ENCODE assay signal across 8 mouse cellular contexts in genomic region chr7:79495988-79496815, GRCm38 (mm10). TPM values are rescaled to one million over a fixed set of nuclear protein-coding genes. Genes with fewer than 3 reads are reported as not detected.
DNase-seq lines count a peak whose midpoint lies in the region; ATAC-seq lines count a peak whose summit lies in the region.

No protein-coding gene starts in this region.

- peak overlapping the region; percentile 62 for H3K4me2 ChIP-seq in heart, embryonic 16.5 days (ENCODE audit: low read depth, low read length)
- peak overlapping the region; percentile 87 for H3K4me2 ChIP-seq in neural tube, embryonic 15.5 days

- H3K4me3 ChIP-seq in brown adipose tissue, adult 24 weeks (ENCODE audit: insufficient read depth, low read depth, low read length): peak overlapping the region; percentile 38
- peak overlapping the region; percentile 29 for H3K4me3 ChIP-seq in heart, embryonic 16.5 days (ENCODE audit: low read length)
- peak overlapping the region; percentile 37 for H3K4me3 ChIP-seq in neural tube, embryonic 15.5 days (replicated peaks)

- no peaks in the 10 kb centered on the region for H3K36me3 ChIP-seq in heart, embryonic 16.5 days (ENCODE audit: control insufficient read depth, insufficient read depth)
- H3K36me3 ChIP-seq in neural tube, embryonic 15.5 days: no peaks in the 10 kb centered on the region

- WGBS in heart, embryonic 16.5 days: 3% methylated on average over 38 of the region's 38 CpGs
- WGBS in neural tube, embryonic 15.5 days: under 1% methylated on average over 38 of the region's 38 CpGs

- no peak overlapping the region for H3K9ac ChIP-seq in heart, embryonic 16.5 days (ENCODE audit: low read length)
- H3K9ac ChIP-seq in neural tube, embryonic 15.5 days (replicated peaks): peak overlapping the region; percentile 40; the same call in 1 of the 2 replicates

- H3K27me3 ChIP-seq in heart, embryonic 16.5 days (ENCODE audit: control insufficient read depth, insufficient read depth, low read length): peaks cover 76% of the 10 kb centered on the region
- peaks cover 8% of the 10 kb centered on the region; the same call in 1 of the 2 replicates for H3K27me3 ChIP-seq in neural tube, embryonic 15.5 days (replicated peaks)

- H3K4me1 ChIP-seq in brown adipose tissue, adult 24 weeks (ENCODE audit: control insufficient read depth, insufficient read depth, insufficient read length, low read length): no peaks in the 10 kb centered on the region; the same call in 1 of the 2 replicates
- peaks cover 2% of the 10 kb centered on the region; the same call in 1 of the 2 replicates for H3K4me1 ChIP-seq in heart, embryonic 16.5 days (ENCODE audit: control insufficient read depth, insufficient read depth, low read length)
- peaks cover 42% of the 10 kb centered on the region for H3K4me1 ChIP-seq in neural tube, embryonic 15.5 days

- no peaks in the 10 kb centered on the region for H3K9me3 ChIP-seq in heart, embryonic 16.5 days (replicated peaks; ENCODE audit: control insufficient read depth, low read length)
- no peaks in the 10 kb centered on the region for H3K9me3 ChIP-seq in neural tube, embryonic 15.5 days (replicated peaks)

- peak; percentile 23 for DNase-seq in fibroblast of lung, adult 2 months (ENCODE audit: low read depth)
- DNase-seq in kidney, postnatal 25 days: peak; percentile 85 to 86
- DNase-seq in lung, adult 18-20 months: peak; percentile 79 to 84
- peak; percentile 85 for DNase-seq in testis, postnatal 14 days (ENCODE audit: low spot score)

- H3K27ac ChIP-seq in brown adipose tissue, adult 24 weeks (replicated peaks; ENCODE audit: low read depth, low read length): no peak overlapping the region
- H3K27ac ChIP-seq in heart, embryonic 16.5 days (ENCODE audit: low read length): no peak overlapping the region
- peak overlapping the region; percentile 81 for H3K27ac ChIP-seq in neural tube, embryonic 15.5 days (replicated peaks)

- ATAC-seq in CD4-positive, CD25-positive, alpha-beta regulatory T cell, adult 4 months: peak; percentile 96
- peak; percentile 83 for ATAC-seq in heart, embryonic 16.5 days (replicated peaks; ENCODE audit: extremely low read depth, insufficient read depth, low FRiP score)
- ATAC-seq in neural tube, embryonic 15.5 days (ENCODE audit: low FRiP score): peak; percentile 54

RNA-seq across cellular contexts. Expression of gene Polg, which starts 30.0 kb away (rescaled TPM):
- polyA plus RNA-seq in CD4-positive, CD25-positive, alpha-beta regulatory T cell, adult 4 months (2017; shearing (Covaris generic)): 10 to 100 TPM; 29.3 to 34.8 TPM
- polyA plus RNA-seq in brown adipose tissue, adult 24 weeks (2012; ENCODE audit: insufficient read depth, insufficient read length, missing spikeins): 29.1 and 31.6 TPM in 2 replicates
- polyA plus RNA-seq in heart, embryonic 16.5 days (2015; fragmentation: Nextera tagmentation; extraction: Ambion mirVana): 27.8 and 32.5 TPM in 2 replicates
- 24.2 and 25.0 TPM in 2 replicates for polyA plus RNA-seq in neural tube, embryonic 15.5 days (2015; fragmentation: Nextera tagmentation; extraction: Ambion mirVana)

Comparison
In these comparisons a context has a peak if more than half of its experiments do, and no peak if none do; other contexts are left out.
1. DNase-seq: peak in every context shown above with its lines; median percentile 86 in kidney, postnatal 25 days; 85 in testis, postnatal 14 days; 82 in lung, adult 18-20 months; 23 in fibroblast of lung, adult 2 months.